In genomic region chr17:88160677-88161001, GRCm38 (mm10) we compare ENCODE assay signal across 15 mouse cellular contexts.
DNase-seq lines count a peak whose midpoint lies in the region; ATAC-seq lines count a peak whose summit lies in the region.
"Had no signal": no experiment of that assay in that cellular context is flagged by ENCODE, and none has a peak within 500 bp of the region (broad histone marks: within the 10 kb centered on the region; RNA-seq: fewer than 3 reads in every experiment).

No protein-coding gene starts in this region.

- no peak overlapping the region for H3K4me3 ChIP-seq in heart, embryonic 11.5 days (ENCODE audit: low read depth, low read length)
- no peak overlapping the region for H3K4me3 ChIP-seq in kidney, embryonic 15.5 days (replicated peaks)
- H3K4me3 ChIP-seq in forebrain, embryonic 13.5 days = no peak overlapping the region
- H3K4me3 ChIP-seq in midbrain, embryonic 15.5 days = peak overlapping the region; percentile 18; the same call in 1 of the 2 replicates
- H3K4me3 ChIP-seq: embryonic facial prominence, embryonic 12.5 days; lung, embryonic 15.5 days had no signal

- no peaks in the 10 kb centered on the region for H3K27me3 ChIP-seq in heart, embryonic 11.5 days (ENCODE audit: control insufficient read depth, insufficient read depth, low read length)
- no peaks in the 10 kb centered on the region for H3K27me3 ChIP-seq in kidney, embryonic 15.5 days
- H3K27me3 ChIP-seq in forebrain, embryonic 13.5 days = no peaks in the 10 kb centered on the region
- no peaks in the 10 kb centered on the region; the same call in 1 of the 2 replicates for H3K27me3 ChIP-seq in midbrain, embryonic 15.5 days (replicated peaks)
- H3K27me3 ChIP-seq: embryonic facial prominence, embryonic 12.5 days; lung, embryonic 15.5 days had no signal

- WGBS in heart, embryonic 11.5 days (ENCODE audit: insufficient replicate concordance) = 76% methylated on average over 14 of the region's 14 CpGs
- 71% methylated on average over 14 of the region's 14 CpGs for WGBS in kidney, embryonic 15.5 days
- 69% methylated on average over 14 of the region's 14 CpGs for WGBS in forebrain, embryonic 13.5 days
- WGBS in midbrain, embryonic 15.5 days = 64% methylated on average over 14 of the region's 14 CpGs

- no peak for DNase-seq in heart, adult 18-20 months
- no peak for DNase-seq in kidney, postnatal 10 days
- DNase-seq in gastrocnemius, postnatal 25 days = no peak
- no peak for DNase-seq in kidney, adult 11 months
- DNase-seq: adrenal gland, adult 2 months; gastrocnemius, postnatal 10 days; kidney, adult 18-20 months; liver; thymus, postnatal 4 days had no signal

- no peak for ATAC-seq in heart, embryonic 11.5 days (replicated peaks; ENCODE audit: insufficient number of reproducible peaks, low FRiP score, low TSS enrichment)
- ATAC-seq in kidney, embryonic 15.5 days (replicated peaks; ENCODE audit: low FRiP score) = no peak
- ATAC-seq in forebrain, embryonic 13.5 days = no peak
- no peak for ATAC-seq in midbrain, embryonic 15.5 days (replicated peaks)

- H3K4me1 ChIP-seq in heart, embryonic 11.5 days (ENCODE audit: control insufficient read depth, insufficient read depth, low read length) = no peaks in the 10 kb centered on the region
- H3K4me1 ChIP-seq in kidney, embryonic 15.5 days = peaks cover 18% of the 10 kb centered on the region
- H3K4me1 ChIP-seq in forebrain, embryonic 13.5 days = peaks cover 10% of the 10 kb centered on the region
- peaks cover 13% of the 10 kb centered on the region for H3K4me1 ChIP-seq in midbrain, embryonic 15.5 days

- no peaks in the 10 kb centered on the region for H3K36me3 ChIP-seq in heart, embryonic 11.5 days (ENCODE audit: control insufficient read depth, insufficient read depth, low read length)
- H3K36me3 ChIP-seq in kidney, embryonic 15.5 days = no peaks in the 10 kb centered on the region
- H3K36me3 ChIP-seq in forebrain, embryonic 13.5 days (ENCODE audit: poor library complexity, severe bottlenecking) = no peaks in the 10 kb centered on the region
- no peaks in the 10 kb centered on the region for H3K36me3 ChIP-seq in midbrain, embryonic 15.5 days (replicated peaks)
- H3K36me3 ChIP-seq: embryonic facial prominence, embryonic 12.5 days; lung, embryonic 15.5 days had no signal

- no peaks in the 10 kb centered on the region for H3K9me3 ChIP-seq in heart, embryonic 11.5 days (replicated peaks; ENCODE audit: control insufficient read depth, low read length)
- H3K9me3 ChIP-seq in kidney, embryonic 15.5 days (replicated peaks) = no peaks in the 10 kb centered on the region
- no peaks in the 10 kb centered on the region for H3K9me3 ChIP-seq in forebrain, embryonic 13.5 days (replicated peaks)
- H3K9me3 ChIP-seq in midbrain, embryonic 15.5 days = no peaks in the 10 kb centered on the region
- H3K9me3 ChIP-seq: embryonic facial prominence, embryonic 12.5 days; lung, embryonic 15.5 days had no signal

- no peak overlapping the region for H3K27ac ChIP-seq in heart, embryonic 11.5 days (ENCODE audit: low read depth, low read length)
- H3K27ac ChIP-seq in kidney, embryonic 15.5 days = no peak overlapping the region
- no peak overlapping the region for H3K27ac ChIP-seq in forebrain, embryonic 13.5 days
- H3K27ac ChIP-seq in midbrain, embryonic 15.5 days = no peak overlapping the region
- H3K27ac ChIP-seq: embryonic facial prominence, embryonic 12.5 days; lung, embryonic 15.5 days had no signal

- H3K4me2 ChIP-seq in heart, embryonic 11.5 days = peak overlapping the region; percentile 16; the same call in 1 of the 2 replicates
- peak overlapping the region; percentile 19; the same call in 1 of the 2 replicates for H3K4me2 ChIP-seq in kidney, embryonic 15.5 days
- peak overlapping the region; percentile 53; the same call in 1 of the 2 replicates for H3K4me2 ChIP-seq in forebrain, embryonic 13.5 days
- no peak overlapping the region; the same call in 1 of the 2 replicates for H3K4me2 ChIP-seq in midbrain, embryonic 15.5 days
- H3K4me2 ChIP-seq: embryonic facial prominence, embryonic 12.5 days; lung, embryonic 15.5 days had no signal

- H3K9ac ChIP-seq in heart, embryonic 11.5 days (ENCODE audit: low read depth, low read length) = no peak overlapping the region
- H3K9ac ChIP-seq in kidney, embryonic 15.5 days = no peak overlapping the region
- H3K9ac ChIP-seq in forebrain, embryonic 13.5 days = no peak overlapping the region
- no peak overlapping the region for H3K9ac ChIP-seq in midbrain, embryonic 15.5 days
- H3K9ac ChIP-seq: embryonic facial prominence, embryonic 12.5 days; lung, embryonic 15.5 days had no signal
